35 mouse cellular contexts compared by ENCODE assay signal in genomic region chr6:104563993-104564392, GRCm38 (mm10).
"Had no signal": no experiment of that assay in that cellular context is flagged by ENCODE, and none has a peak within 500 bp of the region (broad histone marks: within the 10 kb centered on the region; RNA-seq: fewer than 3 reads in every experiment).

No protein-coding gene starts in this region.

- H3K4me1 ChIP-seq: heart, embryonic 10.5 days; heart, embryonic 12.5 days; heart, embryonic 13.5 days; heart, embryonic 15.5 days; hindbrain, embryonic 10.5 days; hindbrain, embryonic 12.5 days; hindbrain, embryonic 13.5 days; hindbrain, embryonic 15.5 days; intestine, embryonic 15.5 days; kidney, embryonic 15.5 days had no signal

- H3K36me3 ChIP-seq: heart, embryonic 10.5 days; heart, embryonic 12.5 days; heart, embryonic 13.5 days; heart, embryonic 15.5 days; hindbrain, embryonic 10.5 days; hindbrain, embryonic 12.5 days; hindbrain, embryonic 13.5 days; hindbrain, embryonic 15.5 days; intestine, embryonic 15.5 days; kidney, embryonic 15.5 days had no signal

- H3K9ac ChIP-seq: heart, embryonic 12.5 days; heart, embryonic 13.5 days; heart, embryonic 15.5 days; hindbrain, embryonic 12.5 days; hindbrain, embryonic 13.5 days; hindbrain, embryonic 14.5 days; hindbrain, embryonic 15.5 days; intestine, embryonic 15.5 days; kidney, embryonic 15.5 days had no signal

- ATAC-seq: hindbrain, embryonic 16.5 days; hindbrain, postnatal 0 days; inflammation-experienced regulatory T-cells, adult 6 months; intestine, embryonic 15.5 days; intestine, embryonic 16.5 days; intestine, postnatal 0 days had no signal

- H3K4me2 ChIP-seq: heart, embryonic 11.5 days; heart, embryonic 12.5 days; heart, embryonic 13.5 days; heart, embryonic 15.5 days; hindbrain, embryonic 12.5 days; hindbrain, embryonic 13.5 days; hindbrain, embryonic 14.5 days; hindbrain, embryonic 15.5 days; intestine, embryonic 15.5 days; kidney, embryonic 15.5 days had no signal

- H3K9me3 ChIP-seq: heart, embryonic 10.5 days; heart, embryonic 12.5 days; heart, embryonic 13.5 days; heart, embryonic 15.5 days; hindbrain, embryonic 10.5 days; hindbrain, embryonic 12.5 days; hindbrain, embryonic 13.5 days; hindbrain, embryonic 15.5 days; intestine, embryonic 15.5 days; kidney, embryonic 15.5 days had no signal

- DNase-seq: heart, adult 2 months; heart, postnatal 10 days; heart, postnatal 14 days; heart, postnatal 36 days; heart, postnatal 4 days; kidney, adult 11 months; kidney, adult 18-20 months; kidney, adult 2 months; kidney, adult 8-10 months; kidney, adult 9 months; kidney, postnatal 10 days; kidney, postnatal 14 days; kidney, postnatal 25 days; kidney, postnatal 36 days; kidney, postnatal 4 days; layer of hippocampus, adult 9-11 months had no signal

- H3K27ac ChIP-seq: heart, adult 2 months; heart, embryonic 10.5 days; heart, embryonic 13.5 days; heart, embryonic 15.5 days; hindbrain, embryonic 10.5 days; hindbrain, embryonic 12.5 days; hindbrain, embryonic 13.5 days; hindbrain, embryonic 14.5 days; hindbrain, embryonic 15.5 days; hindbrain, postnatal 0 days; intestine, embryonic 15.5 days; kidney, embryonic 15.5 days; kidney, postnatal 0 days; layer of hippocampus, adult 2 months had no signal

- H3K4me3 ChIP-seq: heart, adult 2 months; heart, embryonic 10.5 days; heart, embryonic 12.5 days; heart, embryonic 13.5 days; heart, embryonic 15.5 days; hindbrain, embryonic 10.5 days; hindbrain, embryonic 12.5 days; hindbrain, embryonic 13.5 days; hindbrain, embryonic 15.5 days; intestine, embryonic 15.5 days; kidney, embryonic 15.5 days; layer of hippocampus, adult 2 months had no signal

- H3K27me3 ChIP-seq: heart, embryonic 12.5 days; heart, embryonic 13.5 days; heart, embryonic 15.5 days; hindbrain, embryonic 12.5 days; hindbrain, embryonic 13.5 days; hindbrain, embryonic 15.5 days; intestine, embryonic 15.5 days; kidney, embryonic 15.5 days had no signal
